Mouse (Mus musculus) embryonic facial prominence, embryonic 15.5 days (tissue): ENCODE measurements around the gene Nedd9. TPM values are rescaled to one million over a fixed set of nuclear protein-coding genes. Genes with fewer than 3 reads are reported as not detected.

ENCODE experiments used
- ATAC-seq: fragments of 200-750 bp; cut with Nextera tagmentation; 2 replicates; pipeline ENCODE4 v1.8.0; 2017; ENCODE audit warnings: low read depth, moderate TSS enrichment; ENCODE audit not compliant: insufficient number of reproducible peaks, low FRiP score, low TSS enrichment
- H3K27ac ChIP-seq: fragments of 300-500 bp; sonication (generic); replicated peaks from 2 replicates; pipeline ENCODE4 v1.5.1; 2015; ENCODE audit warnings: mild to moderate bottlenecking, inconsistent platforms
- H3K27me3 ChIP-seq: fragments of 300-500 bp; sonication (generic); 2 replicates; pipeline ENCODE4 v1.6.1; 2015; ENCODE audit warnings: inconsistent platforms
- H3K36me3 ChIP-seq: fragments of 300-500 bp; sonication (generic); 2 replicates; pipeline ENCODE4 v1.6.1; 2015; ENCODE audit warnings: mild to moderate bottlenecking, inconsistent platforms
- H3K4me1 ChIP-seq: fragments of 300-500 bp; sonication (generic); 2 replicates; pipeline ENCODE4 v1.6.1; 2015; ENCODE audit warnings: inconsistent platforms
- H3K4me2 ChIP-seq: fragments of 300-500 bp; sonication (generic); replicated peaks from 2 replicates; pipeline ENCODE4 v1.6.1; 2015; ENCODE audit warnings: mild to moderate bottlenecking, inconsistent platforms
- H3K4me3 ChIP-seq: fragments of 300-500 bp; sonication (generic); replicated peaks from 2 replicates; pipeline ENCODE4 v1.5.1; 2015; ENCODE audit warnings: mild to moderate bottlenecking, inconsistent platforms
- H3K9ac ChIP-seq: fragments of 300-500 bp; sonication (generic); 2 replicates; pipeline ENCODE4 v1.6.1; 2015; ENCODE audit warnings: inconsistent platforms
- H3K9me3 ChIP-seq: fragments of 300-500 bp; sonication (generic); replicated peaks from 2 replicates; pipeline ENCODE4 v1.6.1; 2016; ENCODE audit warnings: inconsistent platforms
- WGBS: fragments of 180-500 bp; shearing (Covaris S2); methylation state at CpG from one replicate; pipeline ENCODE4 v1.1.7; 2015; 5-methylcytosine and 5-hydroxymethylcytosine counted together
- polyA plus RNA-seq: library from polyadenylated mRNA; unstranded; fragments of >200 nt; fragmentation: Nextera tagmentation; extraction: Ambion mirVana; gene quantifications from 2 replicates; pipeline ENCODE4 v1.2.1, GENCODE M21; 2015

Gene Nedd9
- polyA plus RNA-seq, 1 experiment from 2014 or later: 32.3 TPM

DNA sequence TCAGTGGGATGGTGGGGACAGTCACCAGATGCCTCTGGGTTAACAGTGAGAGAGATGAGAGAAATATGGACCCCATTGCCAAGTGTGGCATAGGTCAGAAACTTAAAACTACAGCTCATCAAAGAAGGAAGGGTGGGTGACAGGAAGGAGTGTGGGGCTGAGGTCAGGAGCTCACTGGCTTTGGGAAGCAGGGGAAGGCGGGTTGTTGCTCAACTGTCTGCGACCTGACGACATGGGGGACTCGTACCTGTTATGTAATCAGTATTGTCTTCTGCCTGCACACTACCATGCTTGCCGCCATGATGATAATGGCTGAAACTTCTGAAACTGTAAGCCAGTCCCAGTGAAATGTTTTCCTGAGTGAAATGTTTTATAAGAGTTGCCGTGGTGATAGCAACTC, 54.0 kb downstream of the Nedd9 start:
- Histone ChIP-seq H3K4me3 (no peak overlapping the region), H3K27ac (no peak overlapping the region), H3K27me3 (no peaks in the 10 kb centered on the region), H3K4me1 (no peaks in the 10 kb centered on the region; the same call in 1 of the 2 replicates), H3K36me3 (no peaks in the 10 kb centered on the region), H3K9ac (no peak overlapping the region), H3K9me3 (no peaks in the 10 kb centered on the region), H3K4me2 (no peak overlapping the region)
- no peak for ATAC-seq
- WGBS: 84% methylated on average over 6 of the region's 6 CpGs

GRCm38 (mm10) chr13:41431795-41432194, 55.4 kb downstream of the Nedd9 start:
- no peak overlapping the region for H3K4me3 ChIP-seq
- H3K27me3 ChIP-seq: no peaks in the 10 kb centered on the region
- H3K9me3 ChIP-seq: no peaks in the 10 kb centered on the region
- no peak overlapping the region for H3K27ac ChIP-seq
- no peaks in the 10 kb centered on the region; the same call in 1 of the 2 replicates for H3K4me1 ChIP-seq
- no peaks in the 10 kb centered on the region for H3K36me3 ChIP-seq
- no peak overlapping the region for H3K4me2 ChIP-seq
- 46% methylated on average over 3 of the region's 3 CpGs for WGBS
- no peak for ATAC-seq
- no peak overlapping the region for H3K9ac ChIP-seq

- no peak overlapping the region for H3K27ac ChIP-seq
- H3K4me2 ChIP-seq: no peak overlapping the region
- H3K9me3 ChIP-seq: no peaks in the 10 kb centered on the region
- H3K4me1 ChIP-seq: no peaks in the 10 kb centered on the region; the same call in 1 of the 2 replicates
- WGBS: 75% methylated on average over 3 of the region's 3 CpGs
- H3K27me3 ChIP-seq: no peaks in the 10 kb centered on the region
- H3K9ac ChIP-seq: no peak overlapping the region
- ATAC-seq: no peak
- no peaks in the 10 kb centered on the region for H3K36me3 ChIP-seq
- no peak overlapping the region for H3K4me3 ChIP-seq
These were observed 60.1 kb downstream of the Nedd9 start for GRCm38 (mm10) chr13:41427046-41427445.

DNA sequence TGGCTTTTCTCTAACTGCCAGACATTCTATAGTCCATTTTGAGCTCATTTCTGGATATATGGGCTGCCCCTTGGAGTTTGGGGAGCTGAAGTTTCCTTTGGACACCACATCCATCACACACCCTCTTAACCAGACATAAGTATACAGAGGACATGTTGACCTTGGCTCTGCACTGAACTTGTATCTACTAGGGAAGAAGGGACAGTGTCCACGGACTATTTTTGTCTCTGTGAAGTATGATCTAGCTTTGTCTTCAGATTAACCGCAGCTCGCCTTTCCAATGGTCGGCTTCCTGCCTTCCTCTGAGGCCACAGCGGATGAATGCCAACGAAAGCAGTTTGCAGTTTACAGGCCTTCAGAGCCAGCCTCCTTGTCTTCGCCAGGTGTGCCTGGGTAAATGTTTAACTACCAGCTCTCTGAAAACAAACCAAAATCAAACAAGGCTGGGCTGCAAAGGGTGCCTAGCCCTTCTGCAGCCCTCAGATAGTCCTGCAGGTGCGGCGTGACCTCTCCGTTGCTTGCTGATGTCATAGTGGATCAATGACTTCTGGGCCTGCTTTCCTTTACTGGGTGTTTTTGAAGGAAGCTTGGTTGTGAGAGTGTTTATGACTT, 63.6 kb downstream of the Nedd9 start:
- no peaks in the 10 kb centered on the region for H3K4me1 ChIP-seq
- H3K36me3 ChIP-seq: no peaks in the 10 kb centered on the region
- no peak overlapping the region for H3K27ac ChIP-seq
- no peak overlapping the region for H3K9ac ChIP-seq
- H3K9me3 ChIP-seq: no peaks in the 10 kb centered on the region
- no peak for ATAC-seq
- no peak overlapping the region for H3K4me3 ChIP-seq
- no peaks in the 10 kb centered on the region for H3K27me3 ChIP-seq
- H3K4me2 ChIP-seq: no peak overlapping the region
- 80% methylated on average over 10 of the region's 10 CpGs for WGBS

DNA sequence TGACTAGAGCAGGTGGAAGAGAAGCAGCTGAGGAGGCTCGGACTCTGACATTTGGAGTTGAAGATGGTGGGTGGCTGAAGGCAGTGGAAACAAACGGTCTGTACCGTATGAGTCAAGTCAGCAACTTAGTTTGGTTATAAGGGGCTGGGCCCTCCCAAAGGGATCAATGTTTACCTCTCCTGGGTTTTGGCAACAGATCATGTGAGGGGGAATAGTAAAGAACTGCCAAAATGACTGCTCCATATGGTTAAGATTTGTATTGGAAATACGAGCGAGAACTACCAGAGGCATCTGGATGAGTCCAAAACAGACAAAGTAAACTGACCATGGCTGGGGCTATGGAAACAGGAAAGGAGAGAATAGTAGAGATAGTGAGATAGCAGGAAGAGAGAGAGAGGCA, 64.6 kb downstream of the Nedd9 start:
- Histone ChIP-seq H3K36me3 (no peaks in the 10 kb centered on the region), H3K9ac (no peak overlapping the region), H3K27me3 (no peaks in the 10 kb centered on the region), H3K4me3 (no peak overlapping the region), H3K27ac (no peak overlapping the region; the same call in 1 of the 2 replicates), H3K4me1 (no peaks in the 10 kb centered on the region), H3K4me2 (no peak overlapping the region; the same call in 1 of the 2 replicates), H3K9me3 (no peaks in the 10 kb centered on the region)
- ATAC-seq: no peak
- WGBS: 57% methylated on average over 5 of the region's 5 CpGs

DNA sequence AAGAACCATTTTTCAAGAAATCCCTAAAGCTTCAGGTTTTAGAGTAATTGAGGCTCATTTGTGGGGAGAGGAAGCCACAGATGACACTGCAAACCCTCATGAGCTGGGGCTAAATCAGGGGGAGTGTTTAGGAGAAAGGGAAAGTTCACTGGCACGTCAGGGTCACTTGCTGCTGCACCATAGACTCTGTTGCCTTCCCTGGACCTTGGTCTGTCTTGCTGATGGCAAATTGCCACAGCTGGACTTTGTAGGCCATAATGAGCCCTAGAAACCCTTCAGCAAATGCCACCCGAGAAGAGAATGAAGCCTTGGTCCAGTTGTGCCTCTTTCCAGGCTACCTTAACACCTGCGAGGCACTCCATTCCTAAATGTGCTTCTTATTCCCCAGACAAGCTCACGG, 66.8 kb downstream of the Nedd9 start:
- no peak for ATAC-seq
- 83% methylated on average over 4 of the region's 4 CpGs for WGBS
- no peak overlapping the region for H3K27ac ChIP-seq
- no peaks in the 10 kb centered on the region for H3K9me3 ChIP-seq
- H3K4me2 ChIP-seq: no peak overlapping the region
- H3K9ac ChIP-seq: no peak overlapping the region
- H3K4me1 ChIP-seq: no peaks in the 10 kb centered on the region
- H3K4me3 ChIP-seq: no peak overlapping the region
- no peaks in the 10 kb centered on the region for H3K27me3 ChIP-seq
- H3K36me3 ChIP-seq: no peaks in the 10 kb centered on the region

DNA sequence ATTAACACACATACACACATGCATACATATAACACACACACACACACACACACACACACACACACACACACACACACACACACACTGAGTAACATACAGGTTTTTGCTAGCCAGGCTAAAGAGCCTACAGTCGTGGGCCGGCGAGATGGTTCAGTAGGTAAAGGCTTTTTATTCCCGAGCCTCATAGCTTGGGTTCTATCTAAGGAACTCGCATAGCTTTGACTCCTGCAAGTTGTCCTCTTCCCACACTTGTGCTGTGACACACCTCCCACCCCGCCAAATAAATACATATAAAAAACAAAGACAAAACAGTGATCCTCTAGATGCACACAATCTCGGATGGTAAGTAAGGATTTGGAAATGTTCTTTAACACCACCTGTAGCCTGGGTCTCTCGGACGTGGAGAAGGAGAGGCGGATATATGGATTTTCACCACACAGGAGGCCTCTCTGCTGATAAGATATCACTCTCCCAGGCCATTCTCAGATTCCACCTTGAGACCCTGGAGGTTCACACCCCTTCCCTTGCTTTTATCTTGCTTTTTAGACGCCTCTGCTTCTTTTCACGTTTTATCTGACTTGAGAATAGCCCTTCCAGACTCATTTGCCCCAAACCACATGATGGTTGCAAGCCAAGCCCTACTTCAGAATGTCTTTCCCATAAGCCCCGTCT, 68.8 kb downstream of the Nedd9 start:
- no peaks in the 10 kb centered on the region for H3K27me3 ChIP-seq
- H3K4me1 ChIP-seq: no peaks in the 10 kb centered on the region
- no peak overlapping the region for H3K4me3 ChIP-seq
- no peak for ATAC-seq
- no peak overlapping the region for H3K4me2 ChIP-seq
- no peak overlapping the region for H3K27ac ChIP-seq
- no peak overlapping the region for H3K9ac ChIP-seq
- 80% methylated on average over 13 of the region's 13 CpGs for WGBS
- H3K9me3 ChIP-seq: no peaks in the 10 kb centered on the region
- H3K36me3 ChIP-seq: no peaks in the 10 kb centered on the region

GRCm38 (mm10) chr13:41416065-41417016, 70.8 kb downstream of the Nedd9 start:
- Histone ChIP-seq H3K9me3 (no peaks in the 10 kb centered on the region), H3K9ac (no peak overlapping the region), H3K4me3 (no peak overlapping the region), H3K4me2 (no peak overlapping the region), H3K4me1 (no peaks in the 10 kb centered on the region), H3K27ac (no peak overlapping the region), H3K27me3 (no peaks in the 10 kb centered on the region), H3K36me3 (no peaks in the 10 kb centered on the region)
- ATAC-seq: no peak
- 70% methylated on average over 11 of the region's 11 CpGs for WGBS

GRCm38 (mm10) chr13:41410191-41411074, 76.7 kb downstream of the Nedd9 start:
- no peak for ATAC-seq
- H3K9ac ChIP-seq: no peak overlapping the region
- H3K4me3 ChIP-seq: no peak overlapping the region
- 83% methylated on average over 13 of the region's 13 CpGs for WGBS
- no peak overlapping the region for H3K27ac ChIP-seq
- no peaks in the 10 kb centered on the region for H3K9me3 ChIP-seq
- no peaks in the 10 kb centered on the region for H3K4me1 ChIP-seq
- H3K4me2 ChIP-seq: no peak overlapping the region
- H3K27me3 ChIP-seq: no peaks in the 10 kb centered on the region
- H3K36me3 ChIP-seq: no peaks in the 10 kb centered on the region

- Histone ChIP-seq H3K36me3 (no peaks in the 10 kb centered on the region), H3K27ac (no peak overlapping the region), H3K9ac (no peak overlapping the region), H3K4me3 (no peak overlapping the region), H3K9me3 (no peaks in the 10 kb centered on the region), H3K4me2 (no peak overlapping the region), H3K4me1 (no peaks in the 10 kb centered on the region), H3K27me3 (no peaks in the 10 kb centered on the region)
- WGBS: 81% methylated on average over 3 of the region's 3 CpGs
- ATAC-seq: no peak
These were observed 77.9 kb downstream of the Nedd9 start for GRCm38 (mm10) chr13:41409291-41409690.
